Mouse (Mus musculus) right cerebral cortex, adult 2 months (tissue): ENCODE results near the gene Gm8247.
A peak's percentile ranks its signal among the peaks of the same experiment; 100 is the strongest.
"Not testable (repeated sequence)": the region's sequence is repeated elsewhere in the genome, so short reads cannot be mapped to it uniquely, and the experiment has no call there.

Experiments used
- DNase-seq, 2 experiments: peaks; one replicate each; pipeline ENCODE4 v3.0.0; 2021 to 2022; ENCODE audit warnings: low spot score in 2 of 2

Gene Gm8247

DNA sequence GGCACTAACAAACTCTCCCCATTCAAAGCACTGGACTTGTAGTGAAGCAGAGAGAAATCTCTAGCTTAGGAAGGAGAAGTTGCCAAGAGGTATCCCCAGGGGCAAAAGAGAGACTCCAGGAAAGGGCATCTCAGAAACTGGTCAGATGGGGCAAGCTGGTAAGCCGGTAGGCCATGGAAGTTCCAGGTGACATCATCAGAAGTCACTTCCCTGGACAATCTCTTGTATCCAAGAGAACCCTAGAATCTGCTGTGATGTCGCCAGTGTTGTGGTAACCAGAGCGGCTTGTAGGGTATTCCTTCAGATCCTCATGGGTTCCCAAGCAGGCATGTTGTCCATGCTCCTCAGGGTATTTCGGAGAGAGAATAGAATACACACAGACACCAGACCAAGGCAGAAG lies at the start of gene Gm8247:
Gm8247 (plus strand) TSS at position 301 of the 400 bp plus-strand sequence.
- DNase-seq = not testable (repeated sequence)

GRCm38 (mm10) chr14:44547961-44548360 lies 35.0 kb upstream of the Gm8247 start:
- not testable (repeated sequence) for DNase-seq

DNA sequence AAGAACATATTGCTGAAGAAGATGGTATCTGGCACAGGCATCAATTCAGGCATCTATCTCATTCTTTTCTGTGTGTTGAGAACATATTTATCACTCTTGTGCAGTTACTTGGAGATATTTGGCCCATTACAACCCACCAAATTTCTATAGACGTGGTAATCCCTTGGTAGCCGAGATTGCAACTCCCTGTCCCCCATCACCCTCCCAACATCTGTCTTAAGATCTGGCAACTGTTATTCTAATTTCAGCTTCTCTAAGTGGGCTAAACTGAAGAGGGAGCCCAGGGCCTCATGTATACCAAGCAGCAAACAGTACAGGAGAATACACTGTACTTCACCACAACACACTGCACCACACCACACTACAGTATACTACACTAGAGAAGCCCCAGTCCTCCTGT lies 8.8 kb downstream of the Gm8247 start:
- DNase-seq = peak in 1 of 2 experiments; percentile 2

- DNase-seq = not testable (repeated sequence)
Measured at GRCm38 (mm10) chr14:44627737-44628136, 44.8 kb downstream of the Gm8247 start, which contains the start of gene Gm5624. Gene Gm5624, minus strand, starts transcription at chr14:44627938.
